Mouse (Mus musculus): ENCODE measurements around the gene Mboat1.

DNA sequence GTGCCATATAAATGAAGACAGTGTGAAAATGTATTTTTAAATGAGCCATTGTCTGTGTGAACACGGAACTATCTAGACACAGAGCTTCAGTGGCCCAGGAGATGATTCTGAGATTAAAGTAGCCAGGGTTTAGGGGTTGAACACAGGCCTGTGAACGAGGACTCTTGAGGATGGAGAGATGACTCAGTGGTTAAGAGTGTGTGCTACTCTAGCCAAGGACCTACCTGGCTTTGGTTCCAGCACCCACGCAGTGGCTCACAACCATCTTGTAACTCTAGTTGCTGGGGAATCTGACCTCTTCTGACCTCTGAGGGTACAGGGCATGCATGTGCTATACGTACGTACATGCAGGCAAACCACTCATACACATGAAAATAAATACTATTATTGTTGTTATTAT, 3.9 kb downstream of the Mboat1 start:
- TF ChIP-seq POLR2A (IDR thresholded peaks at IDR 0.05; ENCODE audit: borderline replicate concordance, extremely low read depth, insufficient read depth, insufficient read length, poor library complexity, severe bottlenecking) (no peak), CTCF (IDR thresholded peaks at IDR 0.05; ENCODE audit: borderline replicate concordance, extremely low read depth, insufficient read depth, insufficient read length) (no peak)
